Mouse (Mus musculus) heart, embryonic 11.5 days (tissue): ENCODE measurements around the gene Ifrd2. TPM values are rescaled to one million over a fixed set of nuclear protein-coding genes. Genes with fewer than 3 reads are reported as not detected.
A peak's percentile ranks its signal among the peaks of the same experiment; 100 is the strongest.

Source experiments
- ATAC-seq: fragments of 200-750 bp; cut with Nextera tagmentation; replicated peaks from 2 replicates; pipeline ENCODE4 v1.8.0; 2017; ENCODE audit warnings: moderate library complexity; ENCODE audit not compliant: insufficient number of reproducible peaks, low FRiP score, low TSS enrichment
- H3K27ac ChIP-seq: fragments of 300-500 bp; sonication (generic); 2 replicates; pipeline ENCODE4 v1.5.1; 2014; ENCODE audit warnings: mild to moderate bottlenecking, low read depth, low read length
- H3K27me3 ChIP-seq: fragments of 300-500 bp; sonication (generic); 2 replicates; pipeline ENCODE4 v1.6.1; 2014; ENCODE audit warnings: mild to moderate bottlenecking, low read length, mixed read lengths; ENCODE audit not compliant: control insufficient read depth, insufficient read depth
- H3K36me3 ChIP-seq: fragments of 300-500 bp; sonication (generic); 2 replicates; pipeline ENCODE4 v1.6.1; 2014; ENCODE audit warnings: mild to moderate bottlenecking, low read length, moderate library complexity, mixed read lengths; ENCODE audit not compliant: control insufficient read depth, insufficient read depth
- H3K4me1 ChIP-seq: fragments of 300-500 bp; sonication (generic); 2 replicates; pipeline ENCODE4 v1.6.1; 2014; ENCODE audit warnings: low read length; ENCODE audit not compliant: control insufficient read depth, insufficient read depth
- H3K4me2 ChIP-seq: fragments of 300-500 bp; sonication (generic); 2 replicates; pipeline ENCODE4 v1.6.1; 2014; ENCODE audit warnings: mild to moderate bottlenecking, moderate library complexity
- H3K4me3 ChIP-seq: fragments of 300-500 bp; sonication (generic); 2 replicates; pipeline ENCODE4 v1.5.1; 2014; ENCODE audit warnings: low read depth, low read length
- H3K9ac ChIP-seq: fragments of 300-500 bp; sonication (generic); 2 replicates; pipeline ENCODE4 v1.6.1; 2014; ENCODE audit warnings: mild to moderate bottlenecking, low read depth, low read length, moderate library complexity
- H3K9me3 ChIP-seq: fragments of 300-500 bp; sonication (generic); replicated peaks from 2 replicates; pipeline ENCODE4 v1.6.1; 2016; ENCODE audit warnings: low read length; ENCODE audit not compliant: control insufficient read depth
- WGBS: fragments of 180-500 bp; shearing (Covaris S2); extraction: QIAGEN DNeasy Blood & Tissue Kit; methylation state at CpG from one replicate; pipeline ENCODE4 v1.1.7; 2014; ENCODE audit not compliant: insufficient replicate concordance; 5-methylcytosine and 5-hydroxymethylcytosine counted together
- polyA plus RNA-seq: library from polyadenylated mRNA; unstranded; fragments of >200 nt; fragmentation: Nextera tagmentation; extraction: Ambion mirVana; gene quantifications from 2 replicates; pipeline ENCODE4 v1.2.1, GENCODE M21; 2014

Gene Ifrd2
- polyA plus RNA-seq, 1 experiment from 2014 or later, result 57.5 TPM

- 34% methylated on average over 23 of the region's 23 CpGs for WGBS
- peak overlapping the region; percentile 8; the same call in 1 of the 2 replicates for H3K4me3 ChIP-seq
- no peaks in the 10 kb centered on the region for H3K9me3 ChIP-seq
- no peak overlapping the region for H3K27ac ChIP-seq
- H3K4me2 ChIP-seq, result peak overlapping the region; percentile 47
- peak overlapping the region; percentile 34; the same call in 1 of the 2 replicates for H3K9ac ChIP-seq
- H3K36me3 ChIP-seq, result no peaks in the 10 kb centered on the region
- peaks cover 51% of the 10 kb centered on the region for H3K4me1 ChIP-seq
- no peak for ATAC-seq
- H3K27me3 ChIP-seq, result peaks cover 25% of the 10 kb centered on the region; the same call in 1 of the 2 replicates
Observed at GRCm38 (mm10) chr9:107605041-107605661, 17.7 kb downstream of the Ifrd2 start.

DNA sequence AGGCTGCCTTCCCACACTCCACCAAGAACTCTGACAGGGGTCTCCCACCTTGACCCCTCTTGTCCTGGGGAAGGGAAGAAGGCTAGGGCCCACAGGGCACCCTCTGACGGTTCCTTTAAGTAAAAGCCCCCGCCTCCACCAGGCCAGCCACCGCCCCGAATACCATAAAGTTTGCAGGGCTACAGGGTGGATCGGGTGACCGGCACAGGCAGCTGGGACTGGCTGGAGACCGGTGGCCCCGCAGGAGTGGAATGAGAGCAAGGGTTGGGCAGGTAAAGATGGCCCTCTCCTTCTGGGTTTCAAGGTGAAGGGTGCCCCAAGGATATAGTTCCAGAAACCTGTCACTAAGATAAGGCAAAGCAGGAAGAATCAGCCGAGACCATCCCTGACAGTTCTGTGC is 19.1 kb downstream of the Ifrd2 start:
- peak overlapping the region; percentile 52 for H3K4me2 ChIP-seq
- H3K27me3 ChIP-seq, result peaks cover 15% of the 10 kb centered on the region; the same call in 1 of the 2 replicates
- 0 out of 2 replicates have a peak overlapping the region, but pooled peaks have one; percentile 6 for H3K27ac ChIP-seq
- peaks cover 59% of the 10 kb centered on the region for H3K4me1 ChIP-seq
- no peaks in the 10 kb centered on the region for H3K9me3 ChIP-seq
- H3K9ac ChIP-seq, result peak overlapping the region; percentile 56; the same call in 1 of the 2 replicates
- WGBS, result 11% methylated on average over 9 of the region's 9 CpGs
- H3K36me3 ChIP-seq, result no peaks in the 10 kb centered on the region
- no peak for ATAC-seq
- peak overlapping the region; percentile 10; the same call in 1 of the 2 replicates for H3K4me3 ChIP-seq

GRCm38 (mm10) chr9:107607036-107607435 is 19.6 kb downstream of the Ifrd2 start:
- 0 out of 2 replicates have a peak overlapping the region, but pooled peaks have one; percentile 6 for H3K27ac ChIP-seq
- no peak for ATAC-seq
- H3K36me3 ChIP-seq, result no peaks in the 10 kb centered on the region
- peak overlapping the region; percentile 56; the same call in 1 of the 2 replicates for H3K9ac ChIP-seq
- H3K4me3 ChIP-seq, result peak overlapping the region; percentile 10; the same call in 1 of the 2 replicates
- peaks cover 63% of the 10 kb centered on the region for H3K4me1 ChIP-seq
- no peaks in the 10 kb centered on the region for H3K9me3 ChIP-seq
- H3K4me2 ChIP-seq, result peak overlapping the region; percentile 52
- WGBS, result 74% methylated on average over 2 of the region's 2 CpGs
- H3K27me3 ChIP-seq, result peaks cover 15% of the 10 kb centered on the region; the same call in 1 of the 2 replicates

GRCm38 (mm10) chr9:107607653-107608245 is 20.3 kb downstream of the Ifrd2 start:
- 36% methylated on average over 9 of the region's 9 CpGs for WGBS
- no peaks in the 10 kb centered on the region for H3K36me3 ChIP-seq
- no peak overlapping the region for H3K4me3 ChIP-seq
- peak overlapping the region; percentile 52 for H3K4me2 ChIP-seq
- ATAC-seq, result no peak
- peaks cover 15% of the 10 kb centered on the region; the same call in 1 of the 2 replicates for H3K27me3 ChIP-seq
- no peaks in the 10 kb centered on the region for H3K9me3 ChIP-seq
- peaks cover 65% of the 10 kb centered on the region for H3K4me1 ChIP-seq
- H3K9ac ChIP-seq, result peak overlapping the region; percentile 23; the same call in 1 of the 2 replicates
- no peak overlapping the region for H3K27ac ChIP-seq

DNA sequence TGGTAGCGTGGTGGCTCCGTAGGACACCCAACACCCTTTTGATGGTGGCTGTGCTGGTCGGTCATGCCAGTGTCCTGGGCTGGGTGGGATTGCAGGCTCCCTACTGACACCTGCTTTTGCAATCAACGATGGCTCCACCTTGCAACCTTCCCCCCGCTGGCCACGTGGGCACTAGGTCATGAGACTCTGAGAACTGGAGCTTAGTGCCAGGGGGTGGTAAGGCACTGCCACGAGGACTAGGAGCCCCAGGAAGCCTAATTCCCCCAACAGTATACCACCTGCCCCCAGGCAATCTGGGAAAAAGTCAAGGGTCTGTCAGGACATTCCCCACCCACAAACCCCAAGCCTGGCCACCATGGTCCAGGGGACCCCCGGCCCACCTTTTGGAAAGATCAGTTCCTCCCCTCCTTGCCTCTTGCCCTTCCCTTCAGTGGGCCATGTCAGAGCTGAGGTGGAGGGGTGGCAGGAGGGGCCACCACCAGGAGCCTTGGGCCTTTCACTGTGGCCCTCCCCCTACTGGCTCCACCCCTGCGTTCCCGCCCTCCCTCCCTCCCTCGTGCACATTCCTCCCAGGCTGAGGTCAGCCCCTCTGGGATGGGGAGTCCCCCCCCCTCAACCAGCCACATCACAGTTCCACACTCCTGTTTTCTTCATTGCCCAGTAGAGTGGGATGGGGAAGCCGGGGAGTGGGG is 21.4 kb downstream of the Ifrd2 start, which contains the start of gene Sema3b:
Gene Sema3b (minus strand): TSS at position 489 of the 692 bp plus-strand sequence.
- Histone ChIP-seq H3K27me3 (peaks cover 14% of the 10 kb centered on the region; the same call in 1 of the 2 replicates), H3K9ac (peak within 1 kb of the TSS; percentile 34; the same call in 1 of the 2 replicates), H3K27ac (0 out of 2 replicates have a peak within 1 kb of the TSS, but pooled peaks have one; percentile 35), H3K9me3 (no peaks in the 10 kb centered on the region), H3K36me3 (no peaks in the 10 kb centered on the region), H3K4me3 (no peak within 1 kb of the TSS), H3K4me2 (peak within 1 kb of the TSS; percentile 39), H3K4me1 (peaks cover 69% of the 10 kb centered on the region)
- 43% methylated on average over 12 of the region's 12 CpGs for WGBS
- no peak for ATAC-seq

GRCm38 (mm10) chr9:107609433-107609830 is 22.0 kb downstream of the Ifrd2 start:
- H3K4me1 ChIP-seq, result peaks cover 63% of the 10 kb centered on the region
- peaks cover 3% of the 10 kb centered on the region; the same call in 1 of the 2 replicates for H3K36me3 ChIP-seq
- H3K4me2 ChIP-seq, result no peak overlapping the region
- no peak overlapping the region for H3K27ac ChIP-seq
- no peaks in the 10 kb centered on the region for H3K9me3 ChIP-seq
- no peak for ATAC-seq
- no peak overlapping the region for H3K4me3 ChIP-seq
- H3K27me3 ChIP-seq, result peaks cover 8% of the 10 kb centered on the region; the same call in 1 of the 2 replicates
- peak overlapping the region; percentile 16; the same call in 1 of the 2 replicates for H3K9ac ChIP-seq
- 62% methylated on average over 4 of the region's 4 CpGs for WGBS

DNA sequence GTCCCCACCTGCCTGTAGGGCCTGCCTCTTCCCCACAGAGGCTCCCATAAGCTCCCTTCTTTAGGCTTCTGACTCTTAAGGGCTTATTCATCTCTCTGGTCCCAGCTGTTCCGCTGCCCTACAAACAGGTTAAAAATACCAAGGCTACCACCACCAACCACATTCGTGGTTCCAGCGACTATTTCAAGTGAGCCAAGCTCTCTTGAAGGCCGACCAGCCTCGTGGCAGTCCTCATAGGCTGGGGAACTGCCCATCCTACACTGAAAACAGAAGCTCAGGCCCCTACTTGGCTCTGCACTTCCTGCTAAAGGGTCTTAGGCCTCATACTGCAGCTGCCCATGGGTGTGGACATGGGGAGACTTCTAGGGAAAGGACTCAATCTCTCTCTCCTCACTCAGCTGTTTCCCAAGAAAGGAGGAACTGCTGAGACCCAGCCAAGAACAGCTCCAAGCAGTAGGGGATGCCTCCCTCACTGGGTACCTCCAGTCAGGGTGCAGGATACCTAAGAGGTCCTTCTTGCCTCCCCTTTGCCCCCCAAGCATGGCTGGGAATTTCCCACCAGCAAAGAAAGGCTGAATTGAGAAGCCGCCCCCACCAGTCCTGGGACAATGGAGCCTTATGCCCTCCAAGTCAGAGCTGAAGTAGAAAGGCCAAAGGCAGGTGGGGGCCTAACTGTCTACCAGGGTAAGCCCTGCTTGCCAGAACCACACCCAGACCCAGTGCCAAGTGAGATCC is 24.2 kb downstream of the Ifrd2 start:
- Histone ChIP-seq H3K9me3 (no peaks in the 10 kb centered on the region), H3K27ac (peak overlapping the region; percentile 93), H3K27me3 (0 out of 2 replicates have a peak, but pooled peaks cover 2% of the 10 kb centered on the region), H3K36me3 (peaks cover 20% of the 10 kb centered on the region), H3K9ac (peak overlapping the region; percentile 75), H3K4me2 (peak overlapping the region; percentile 77), H3K4me3 (no peak overlapping the region), H3K4me1 (peaks cover 51% of the 10 kb centered on the region)
- 62% methylated on average over 6 of the region's 6 CpGs for WGBS
- no peak for ATAC-seq
